Mouse (Mus musculus): ENCODE measurements around the gene Trim44. TPM values are rescaled to one million over a fixed set of nuclear protein-coding genes. Genes with fewer than 3 reads are reported as not detected.

Trim44 gene
- total RNA-seq, 2 experiments from 2014 or later = 169 to 180 TPM

DNA sequence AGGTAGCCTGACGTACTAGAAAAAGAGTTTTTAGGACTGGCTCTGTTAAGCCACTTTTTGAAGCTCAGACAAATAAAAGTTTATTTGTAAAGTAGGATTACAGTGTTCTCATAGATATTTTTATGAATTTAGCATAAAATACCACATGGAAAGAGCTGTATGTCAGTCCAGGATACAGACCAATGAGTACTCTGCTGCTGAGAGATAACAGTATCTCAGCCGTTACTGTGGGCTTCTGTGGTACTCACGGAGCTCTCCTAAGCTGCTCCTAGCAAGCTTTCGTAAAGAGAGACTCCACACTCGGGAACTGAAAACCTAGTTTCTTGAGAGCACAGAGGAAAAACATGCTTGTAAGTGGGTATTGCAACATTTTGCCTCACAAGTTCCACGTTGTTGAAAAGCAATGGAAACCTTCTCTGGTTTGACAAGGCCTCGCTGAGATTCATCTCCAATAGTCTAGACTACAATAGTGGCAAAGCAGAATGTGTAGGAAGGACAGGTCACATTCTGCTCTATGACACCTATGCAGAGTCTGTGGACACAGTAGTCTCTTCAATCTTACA is 41.6 kb downstream of the Trim44 start:
- no peak for DNase-seq (ENCODE audit: low spot score in 2 of 2)

DNA sequence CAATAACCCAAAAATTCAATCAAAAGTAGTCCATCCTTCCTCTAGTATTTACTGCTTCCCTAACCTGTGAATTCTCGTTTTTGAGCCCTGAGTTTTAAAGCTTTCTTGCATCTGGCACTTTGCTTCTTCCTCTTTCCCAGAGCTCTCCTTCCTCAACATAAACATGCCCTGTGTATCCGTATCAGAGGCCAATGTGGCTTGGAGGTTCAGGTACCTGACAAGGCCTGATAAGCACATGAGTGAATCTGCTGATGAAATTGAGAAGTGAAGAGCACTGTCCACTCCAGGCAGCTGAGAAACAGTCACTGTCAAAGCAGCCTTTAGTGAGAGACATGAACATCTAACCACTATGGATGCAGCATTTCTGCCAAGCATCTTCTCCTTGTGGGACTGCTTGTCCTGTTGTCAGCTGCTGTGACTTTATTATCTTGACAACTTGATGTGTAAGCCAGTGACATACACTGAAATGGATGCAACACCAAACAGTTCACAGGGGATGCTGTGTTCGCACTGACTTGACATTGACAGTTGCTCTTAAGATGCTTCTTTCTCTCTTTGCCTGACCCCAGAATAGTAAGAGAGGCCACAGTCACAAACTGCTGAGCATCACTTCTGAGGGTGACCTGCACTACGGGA is 42.9 kb downstream of the Trim44 start:
- no peak for DNase-seq (ENCODE audit: low spot score in 2 of 2)

- DNase-seq (ENCODE audit: low spot score in 2 of 2) = no peak
These were observed 44.6 kb downstream of the Trim44 start for GRCm38 (mm10) chr2:102362896-102363530.

- no peak for DNase-seq (ENCODE audit: low spot score in 2 of 2)
These were observed 45.4 kb downstream of the Trim44 start for GRCm38 (mm10) chr2:102362266-102362665.

- DNase-seq (ENCODE audit: low spot score in 2 of 2) = peak in 1 of 2 experiments; percentile 37
These were observed 50.5 kb downstream of the Trim44 start for GRCm38 (mm10) chr2:102356879-102357695.

GRCm38 (mm10) chr2:102354076-102354475 is 53.6 kb downstream of the Trim44 start:
- DNase-seq (ENCODE audit: low spot score in 2 of 2) = peak; percentile 26 to 63

DNA sequence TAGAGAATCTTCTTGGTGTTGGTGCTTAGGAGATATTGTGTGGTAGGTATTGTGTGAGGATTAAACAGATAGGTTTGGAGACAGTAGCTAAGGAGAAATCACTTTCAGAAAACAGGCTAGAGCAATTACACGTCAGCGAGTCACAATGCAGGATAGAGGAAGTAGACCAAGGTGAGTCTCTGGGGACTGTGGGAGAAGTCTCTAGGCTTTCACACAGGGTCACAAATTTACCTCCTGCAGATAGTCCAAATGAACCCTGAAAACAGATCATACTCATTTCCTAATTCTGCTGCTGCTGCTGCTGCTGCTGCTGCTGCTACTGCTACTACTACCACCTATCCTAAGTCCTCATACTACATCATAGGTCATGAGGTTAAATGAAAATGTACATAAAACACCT is 66.2 kb downstream of the Trim44 start:
- no peak for DNase-seq (ENCODE audit: low spot score in 2 of 2)

- peak in 1 of 2 experiments; percentile 52 for DNase-seq (ENCODE audit: low spot score in 2 of 2)
These were observed 70.8 kb downstream of the Trim44 start for GRCm38 (mm10) chr2:102336816-102337215.

GRCm38 (mm10) chr2:102331932-102332331 is 75.7 kb downstream of the Trim44 start:
- DNase-seq (ENCODE audit: low spot score in 2 of 2) = no peak

GRCm38 (mm10) chr2:102331092-102331491 is 76.5 kb downstream of the Trim44 start:
- DNase-seq (ENCODE audit: low spot score in 2 of 2) = no peak

DNA sequence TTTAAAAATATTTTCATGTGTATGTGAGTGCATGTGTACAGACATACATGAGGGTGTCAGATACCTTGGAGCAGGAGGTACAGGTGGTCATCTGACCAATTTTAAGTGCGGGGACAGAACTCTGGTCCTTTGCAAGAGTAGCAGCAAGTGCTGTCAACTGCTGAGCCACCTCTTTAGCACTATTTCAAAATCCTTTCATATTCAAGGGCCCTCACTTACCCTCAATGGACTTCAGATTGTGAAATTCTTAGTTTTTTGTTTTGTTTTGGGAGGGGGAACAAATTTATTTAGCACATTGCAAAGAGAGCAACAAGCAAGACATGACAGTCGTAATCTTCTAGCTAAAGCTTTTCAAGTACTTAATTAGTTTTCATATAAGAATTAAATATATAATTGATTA is 81.7 kb downstream of the Trim44 start:
- no peak for DNase-seq (ENCODE audit: low spot score in 2 of 2)

GRCm38 (mm10) chr2:102324336-102324735 is 83.3 kb downstream of the Trim44 start:
- no peak for DNase-seq (ENCODE audit: low spot score in 2 of 2)

DNA sequence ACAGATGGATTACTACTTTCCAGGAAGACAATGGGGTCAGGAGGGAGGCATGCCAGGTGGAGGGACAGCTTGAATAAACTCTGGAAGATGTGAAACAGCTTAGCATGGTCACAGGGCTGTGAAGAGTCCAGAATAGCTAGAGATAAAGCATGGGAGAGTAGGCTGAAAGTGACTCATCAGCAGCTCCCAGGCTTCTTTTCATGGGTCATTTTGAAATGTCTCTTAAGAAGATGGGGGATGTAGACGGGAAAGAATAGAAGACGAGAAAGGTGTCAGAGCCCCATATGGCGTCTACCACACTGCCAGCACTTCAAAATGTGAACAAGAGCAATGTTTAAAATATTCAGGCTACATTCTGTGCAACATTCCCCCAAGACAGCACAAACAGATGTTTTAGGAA is 91.1 kb downstream of the Trim44 start:
- DNase-seq (ENCODE audit: low spot score in 2 of 2) = no peak

GRCm38 (mm10) chr2:102315153-102315552 is 92.5 kb downstream of the Trim44 start:
- DNase-seq (ENCODE audit: low spot score in 2 of 2) = no peak

DNA sequence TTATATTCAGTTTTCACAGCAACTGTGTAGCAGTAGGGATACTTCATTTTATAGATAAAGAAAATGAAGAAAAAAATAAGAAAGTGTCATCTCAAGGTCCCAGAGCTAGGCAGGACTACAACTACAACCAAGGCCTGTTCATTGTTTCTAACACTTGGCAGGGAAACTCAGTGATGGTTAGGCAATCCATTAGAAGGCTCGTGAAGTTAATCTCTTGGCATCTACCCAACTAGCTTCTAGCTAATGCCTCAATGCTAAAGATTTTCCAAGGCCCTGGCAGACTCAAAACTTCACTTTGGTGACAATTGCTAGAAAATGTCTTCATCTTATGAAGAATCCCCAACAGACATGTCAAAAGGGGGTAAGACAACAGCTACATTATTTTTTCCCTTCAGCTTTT is 93.0 kb downstream of the Trim44 start:
- no peak for DNase-seq (ENCODE audit: low spot score in 2 of 2)

GRCm38 (mm10) chr2:102314068-102314467 is 93.6 kb downstream of the Trim44 start:
- DNase-seq (ENCODE audit: low spot score in 2 of 2) = no peak

DNA sequence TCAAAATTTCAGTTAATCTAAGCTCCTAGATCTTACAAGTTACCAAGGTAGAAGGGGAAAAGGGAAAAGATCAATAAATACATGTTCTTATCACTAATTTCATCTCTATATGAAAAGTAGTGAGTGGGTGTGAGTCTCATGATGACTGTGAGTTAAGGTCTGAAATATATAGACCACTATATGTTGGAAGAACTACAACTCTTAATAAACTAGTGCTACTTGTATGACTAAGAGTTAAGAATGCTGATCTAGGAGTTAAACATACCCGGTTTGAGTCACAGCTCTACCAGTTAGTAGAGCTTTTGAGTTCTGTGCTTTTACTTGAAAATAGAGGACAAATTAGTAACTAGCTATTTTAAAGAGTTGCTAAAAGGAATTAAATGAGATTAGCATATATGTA is 94.7 kb downstream of the Trim44 start:
- DNase-seq (ENCODE audit: low spot score in 2 of 2) = no peak

DNA sequence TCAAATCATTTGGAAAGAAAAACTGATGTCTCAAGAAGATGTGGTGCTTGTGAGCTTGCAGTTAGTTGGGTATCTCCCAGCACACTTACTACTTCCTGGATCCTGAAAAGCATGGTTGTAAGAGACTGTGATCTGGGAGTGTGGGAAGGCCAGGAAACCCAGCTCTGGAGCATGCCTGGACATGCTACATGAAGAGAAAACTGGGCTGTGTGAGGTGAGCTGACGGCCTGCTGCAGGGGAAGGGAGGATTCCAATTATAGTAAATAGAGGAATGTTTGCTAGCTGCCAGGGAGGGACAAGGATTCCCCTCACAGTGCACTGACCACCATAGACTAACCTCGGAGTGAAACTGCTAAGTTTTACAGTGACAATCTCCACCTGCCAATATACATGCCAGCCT is 104.4 kb downstream of the Trim44 start:
- no peak for DNase-seq (ENCODE audit: low spot score in 2 of 2)

- DNase-seq (ENCODE audit: low spot score in 2 of 2) = no peak
These were observed 105.1 kb downstream of the Trim44 start for GRCm38 (mm10) chr2:102302532-102302931.

GRCm38 (mm10) chr2:102294827-102295270 is 112.8 kb downstream of the Trim44 start:
- DNase-seq (ENCODE audit: low spot score in 2 of 2) = no peak

GRCm38 (mm10) chr2:102293181-102293580 is 114.4 kb downstream of the Trim44 start:
- DNase-seq (ENCODE audit: low spot score in 2 of 2) = no peak

GRCm38 (mm10) chr2:102292051-102292450 is 115.6 kb downstream of the Trim44 start:
- DNase-seq (ENCODE audit: low spot score in 2 of 2) = no peak
